Mouse (Mus musculus) megakaryocyte, embryonic 14.5 days (primary cell): ENCODE measurements at regions not wholly inside any gene's neighbourhood (a gene's known extent, or its start where the extent isn't known, plus 50 kb on each side); places are given as distances from the start of the nearest gene placed in this dataset.

Experiments used
- H3K27me3 ChIP-seq: replicated peaks from 2 replicates; pipeline ENCODE3; 2012; ENCODE audit warnings: inconsistent platforms
- H3K36me3 ChIP-seq: replicated peaks from 2 replicates; pipeline ENCODE3; 2012; ENCODE audit warnings: low read length, inconsistent platforms, mixed read lengths
- H3K4me1 ChIP-seq: 2 replicates; pipeline ENCODE4 v1.6.1; 2012; ENCODE audit warnings: inconsistent platforms
- H3K4me3 ChIP-seq: replicated peaks from 2 replicates; pipeline ENCODE3; 2012; ENCODE audit warnings: moderate library complexity, mild to moderate bottlenecking, inconsistent platforms
- H3K9me3 ChIP-seq: 2 replicates; pipeline ENCODE4 v1.6.1; 2012; ENCODE audit warnings: inconsistent platforms
- FLI1 ChIP-seq: IDR thresholded peaks from 2 replicates; pipeline ENCODE4 v1.6.1; 2012; ENCODE audit warnings: low read length, inconsistent platforms, mixed read lengths
- GATA1 ChIP-seq: IDR thresholded peaks from 3 replicates; pipeline ENCODE4 v1.6.1; 2012; ENCODE audit warnings: mixed read lengths, low read length, inconsistent platforms, borderline replicate concordance

- Histone ChIP-seq H3K36me3 (no peaks in the 10 kb centered on the region), H3K4me3 (no peak overlapping the region), H3K9me3 (peaks cover 32% of the 10 kb centered on the region), H3K4me1 (no peaks in the 10 kb centered on the region), H3K27me3 (no peaks in the 10 kb centered on the region)
- TF ChIP-seq GATA1 (no peak), FLI1 (no peak)
Observed at GRCm38 (mm10) chr1:73070126-73070525, 54.4 kb upstream of the Tnp1 start.
